Mouse (Mus musculus): ENCODE results near the gene Kank4. TPM values are rescaled to one million over a fixed set of nuclear protein-coding genes. Genes with fewer than 3 reads are reported as not detected.
"Not testable (repeated sequence)": the region's sequence is repeated elsewhere in the genome, so short reads cannot be mapped to it uniquely, and the experiment has no call there.

Kank4 gene
- polyA plus RNA-seq, 1 experiment from 2014 or later, result not detected

- ChIA-PET CTCF (no interaction called here), POLR2A (interaction anchor here (0.6 kb wide), 1 partner anchor 247 kb away, joined by 3 read pairs; no protein-coding TSS in a partner anchor)
- in situ Hi-C loops (cut with MboI; ENCODE audit: low pct_unique_long_range_greater_than_20kb), result loop anchor here (25.0 kb wide), 1 partner anchor 454 kb away; the partner anchor contains the start of gene Atg4c
- no peaks in the 10 kb centered on the region for H3K27me3 ChIP-seq
- DNase-seq (ENCODE audit: low read depth, low spot score) (no peak), ATAC-seq (no peak)
- TF ChIP-seq CTCF (IDR thresholded peaks at IDR 0.05), result no peak
Observed at GRCm38 (mm10) chr4:98733660-98734059, 83.7 kb downstream of the Kank4 start.

- in situ Hi-C loops (cut with MboI; ENCODE audit: low pct_unique_long_range_greater_than_20kb), result loop anchor here (25.0 kb wide), 1 partner anchor 459 kb away; the partner anchor contains the start of gene Atg4c
- ATAC-seq, result no peak
- no peak for DNase-seq (ENCODE audit: low read depth, low spot score)
- TF ChIP-seq CTCF (IDR thresholded peaks at IDR 0.05), result no peak
- no peaks in the 10 kb centered on the region for H3K27me3 ChIP-seq
- CTCF ChIA-PET, result no interaction called here
- POLR2A ChIA-PET, result no interaction called here
Observed at GRCm38 (mm10) chr4:98728716-98729115, 88.6 kb downstream of the Kank4 start.

GRCm38 (mm10) chr4:98727959-98728347 lies 89.4 kb downstream of the Kank4 start:
- DNase-seq (ENCODE audit: low read depth, low spot score) (no peak), ATAC-seq (no peak)
- no peak for TF ChIP-seq CTCF (IDR thresholded peaks at IDR 0.05)
- H3K27me3 ChIP-seq, result no peaks in the 10 kb centered on the region
- CTCF ChIA-PET, result no interaction called here
- POLR2A ChIA-PET, result no interaction called here
- in situ Hi-C loops (cut with MboI; ENCODE audit: low pct_unique_long_range_greater_than_20kb), result loop anchor here (25.0 kb wide), 1 partner anchor 459 kb away; the partner anchor contains the start of gene Atg4c

GRCm38 (mm10) chr4:98727295-98727958 lies 89.9 kb downstream of the Kank4 start:
- no peaks in the 10 kb centered on the region for H3K27me3 ChIP-seq
- in situ Hi-C loops (cut with MboI; ENCODE audit: low pct_unique_long_range_greater_than_20kb), result loop anchor here (25.0 kb wide), 1 partner anchor 460 kb away; the partner anchor contains the start of gene Atg4c
- POLR2A ChIA-PET, result no interaction called here
- no peak for TF ChIP-seq CTCF (IDR thresholded peaks at IDR 0.05)
- DNase-seq (ENCODE audit: low read depth, low spot score) (no peak), ATAC-seq (no peak)
- CTCF ChIA-PET, result no interaction called here

- no peak for ATAC-seq
- no peaks in the 10 kb centered on the region for H3K27me3 ChIP-seq
- no peak for TF ChIP-seq CTCF (IDR thresholded peaks at IDR 0.05)
- ChIA-PET POLR2A (no interaction called here), CTCF (no interaction called here)
- DNase-seq (ENCODE audit: low read depth, low spot score), result no peak
- in situ Hi-C loops (cut with MboI; ENCODE audit: low pct_unique_long_range_greater_than_20kb), result loop anchor here (25.0 kb wide), 1 partner anchor 461 kb away; the partner anchor contains the start of gene Atg4c
Observed at GRCm38 (mm10) chr4:98726590-98727237, 90.6 kb downstream of the Kank4 start, which contains the start of gene L1td1. Gene L1td1 (plus strand): TSS chr4:98726734.

- no peak for ATAC-seq
- no peak for TF ChIP-seq CTCF (IDR thresholded peaks at IDR 0.05)
- POLR2A ChIA-PET, result no interaction called here
- CTCF ChIA-PET, result interaction anchor here (1.3 kb wide), 1 partner anchor 14 kb away, joined by 3 read pairs; no protein-coding TSS in a partner anchor
- H3K27me3 ChIP-seq, result no peaks in the 10 kb centered on the region
- no peak for DNase-seq (ENCODE audit: low read depth, low spot score)
- in situ Hi-C loops (cut with MboI; ENCODE audit: low pct_unique_long_range_greater_than_20kb), result loop anchor here (25.0 kb wide), 1 partner anchor 462 kb away; the partner anchor contains the start of gene Atg4c
Observed at GRCm38 (mm10) chr4:98725439-98725838, 91.9 kb downstream of the Kank4 start.

GRCm38 (mm10) chr4:98724682-98725081 lies 92.7 kb downstream of the Kank4 start:
- in situ Hi-C loops (cut with MboI; ENCODE audit: low pct_unique_long_range_greater_than_20kb), result loop anchor here (25.0 kb wide), 1 partner anchor 463 kb away; the partner anchor contains the start of gene Atg4c

GRCm38 (mm10) chr4:98722454-98722853 lies 94.9 kb downstream of the Kank4 start:
- DNase-seq (ENCODE audit: low read depth, low spot score) (no peak), ATAC-seq (peak; percentile 39)
- no peaks in the 10 kb centered on the region for H3K27me3 ChIP-seq
- peak; percentile 66 for TF ChIP-seq CTCF (IDR thresholded peaks at IDR 0.05)
- ChIA-PET POLR2A (no interaction called here), CTCF (interaction anchor here (1.3 kb wide), 1 partner anchor 11 kb away, joined by 4 read pairs; no protein-coding TSS in a partner anchor)
- in situ Hi-C loops (cut with MboI; ENCODE audit: low pct_unique_long_range_greater_than_20kb), result no loop called here

More at GRCm38 (mm10) chr4:98724682-98725081, 92.7 kb downstream of the Kank4 start:
- H3K27me3 ChIP-seq; ATAC-seq; DNase-seq (ENCODE audit: low read depth, low spot score); POLR2A ChIA-PET: not testable (repeated sequence)
- CTCF ChIA-PET, result interaction anchor here (1.3 kb wide), 1 partner anchor 15 kb away, joined by 3 read pairs; no protein-coding TSS in a partner anchor

GRCm38 (mm10) chr4:98718547-98718917 lies 98.8 kb downstream of the Kank4 start:
- H3K27me3 ChIP-seq, result no peaks in the 10 kb centered on the region
- no peak for TF ChIP-seq CTCF (IDR thresholded peaks at IDR 0.05)
- ATAC-seq (no peak), DNase-seq (ENCODE audit: low read depth, low spot score) (no peak)
- ChIA-PET CTCF (interaction anchor here (1.2 to 1.8 kb wide), 2 partner anchors 12 to 21 kb away, joined by 3 to 5 read pairs; no protein-coding TSS in a partner anchor), POLR2A (no interaction called here)
- in situ Hi-C loops (cut with MboI; ENCODE audit: low pct_unique_long_range_greater_than_20kb), result no loop called here

- ChIA-PET CTCF (interaction anchor here (1.8 kb wide), 1 partner anchor 22 kb away, joined by 5 read pairs; no protein-coding TSS in a partner anchor), POLR2A (no interaction called here)
- ATAC-seq (no peak), DNase-seq (ENCODE audit: low read depth, low spot score) (no peak)
- TF ChIP-seq CTCF (IDR thresholded peaks at IDR 0.05), result no peak
- in situ Hi-C loops (cut with MboI; ENCODE audit: low pct_unique_long_range_greater_than_20kb), result no loop called here
- H3K27me3 ChIP-seq, result no peaks in the 10 kb centered on the region
Observed at GRCm38 (mm10) chr4:98717735-98718546, 99.4 kb downstream of the Kank4 start.
